Mouse (Mus musculus) gastrocnemius, postnatal 4 days (tissue): ENCODE results near the gene Gm5286. TPM values are rescaled to one million over a fixed set of nuclear protein-coding genes. Genes with fewer than 3 reads are reported as not detected.
"Not testable (repeated sequence)": the region's sequence is repeated elsewhere in the genome, so short reads cannot be mapped to it uniquely, and the experiment has no call there.

ENCODE experiments used
- DNase-seq, 2 experiments: peaks; one replicate each; pipeline ENCODE4 v3.0.0; 2021 to 2022; ENCODE audit warnings: low spot score in 2 of 2, mixed read lengths in 2 of 2
- long read RNA-seq, 2 experiments: library from polyadenylated mRNA; stranded (forward); transcript quantifications; one replicate each; pipeline ENCODE4 v2.0.0; 2021
- total RNA-seq, 2 experiments: library from RNA; stranded (reverse); gene quantifications; 2 replicates each; pipeline ENCODE4 v1.2.3; 2021

The Gm5286 gene
- total RNA-seq: not detected
- long read RNA-seq, experiment 1: 0 reads
- long read RNA-seq, experiment 2: 0 reads

GRCm38 (mm10) chr3:94196414-94196813 lies at the start of gene Gm5286:
Gene Gm5286 (plus strand): TSS chr3:94196714.
- not testable (repeated sequence) for DNase-seq

- DNase-seq: not testable (repeated sequence)
These were observed 29.2 kb upstream of the Gm5286 start for GRCm38 (mm10) chr3:94167351-94167750.

GRCm38 (mm10) chr3:94178093-94178492 lies 18.4 kb upstream of the Gm5286 start, which contains the start of gene Gm10696:
Gene Gm10696 (minus strand): TSS chr3:94178193.
- not testable (repeated sequence) for DNase-seq

Other genes starting within 250 kb of the Gm5286 start
- not detected for gene Tdpoz5, start 235.4 kb upstream of the Gm5286 start, total RNA-seq
- not detected for gene Gm9125, start 141.8 kb upstream of the Gm5286 start, total RNA-seq
- gene Gm10697, start 124.1 kb upstream of the Gm5286 start, total RNA-seq: not detected
- not detected for gene Gm10696, start 18.5 kb upstream of the Gm5286 start, total RNA-seq
- not detected for gene Gm4778, start 67.3 kb downstream of the Gm5286 start, total RNA-seq
- 1 to 10 TPM; 6.6 to 6.8 TPM for gene Them4, start 113.4 kb downstream of the Gm5286 start, total RNA-seq
- gene Them5, start 145.4 kb downstream of the Gm5286 start, total RNA-seq: under 1 TPM in 1 of 2 experiments, not detected in 1; 0.21 TPM
- gene C2cd4d, start 165.7 kb downstream of the Gm5286 start, total RNA-seq: under 1 TPM; 0.47 to 0.64 TPM
- 10 to 100 TPM; 21.5 to 22.9 TPM for gene Rorc, start 176.1 kb downstream of the Gm5286 start, total RNA-seq
- gene Lingo4, start 201.8 kb downstream of the Gm5286 start, total RNA-seq: under 1 TPM; 0.34 to 0.39 TPM
- 10 to 100 TPM; 11.0 to 14.0 TPM for gene Tdrkh, start 216.6 kb downstream of the Gm5286 start, total RNA-seq
- 10 to 100 TPM; 51.7 to 53.1 TPM for gene Mrpl9, start 246.6 kb downstream of the Gm5286 start, total RNA-seq
- gene Oaz3, start 247.2 kb downstream of the Gm5286 start, total RNA-seq: not detected